Mouse (Mus musculus) embryonic facial prominence, embryonic 12.5 days (tissue): ENCODE results near the gene Cdkal1. TPM values are rescaled to one million over a fixed set of nuclear protein-coding genes. Genes with fewer than 3 reads are reported as not detected.

ENCODE experiments used
- ATAC-seq: fragments of 200-750 bp; cut with Nextera tagmentation; 2 replicates; pipeline ENCODE4 v1.8.0; 2017; ENCODE audit not compliant: insufficient number of reproducible peaks, insufficient read depth, low FRiP score, low TSS enrichment
- H3K27ac ChIP-seq: fragments of 300-500 bp; sonication (generic); 2 replicates; pipeline ENCODE4 v1.5.1; 2016; ENCODE audit warnings: mild to moderate bottlenecking
- H3K27me3 ChIP-seq: fragments of 300-500 bp; sonication (generic); 2 replicates; pipeline ENCODE4 v1.6.1; 2016; ENCODE audit warnings: mild to moderate bottlenecking, moderate library complexity
- H3K36me3 ChIP-seq: fragments of 300-500 bp; sonication (generic); 2 replicates; pipeline ENCODE4 v1.6.1; 2016; ENCODE audit warnings: mild to moderate bottlenecking
- H3K4me1 ChIP-seq: fragments of 300-500 bp; sonication (generic); 2 replicates; pipeline ENCODE4 v1.6.1; 2016
- H3K4me2 ChIP-seq: fragments of 300-500 bp; sonication (generic); replicated peaks from 2 replicates; pipeline ENCODE4 v1.6.1; 2016; ENCODE audit warnings: mild to moderate bottlenecking, moderate library complexity
- H3K4me3 ChIP-seq: fragments of 300-500 bp; sonication (generic); 2 replicates; pipeline ENCODE4 v1.5.1; 2016; ENCODE audit warnings: mild to moderate bottlenecking
- H3K9ac ChIP-seq: fragments of 300-500 bp; sonication (generic); 2 replicates; pipeline ENCODE4 v1.6.1; 2016; ENCODE audit warnings: mild to moderate bottlenecking, moderate library complexity
- H3K9me3 ChIP-seq: fragments of 300-500 bp; sonication (generic); 2 replicates; pipeline ENCODE4 v1.6.1; 2016; ENCODE audit warnings: mild to moderate bottlenecking, moderate library complexity
- WGBS: fragments of 180-500 bp; shearing (Covaris S2); methylation state at CpG from one replicate; pipeline ENCODE4 v1.1.7; 2016; 5-methylcytosine and 5-hydroxymethylcytosine counted together
- polyA plus RNA-seq: library from polyadenylated mRNA; unstranded; fragments of >200 nt; fragmentation: Nextera tagmentation; extraction: Ambion mirVana; gene quantifications from 2 replicates; pipeline ENCODE4 v1.2.1, GENCODE M21; 2016

The Cdkal1 gene
- polyA plus RNA-seq, 1 experiment from 2014 or later, result 42.7 TPM

DNA sequence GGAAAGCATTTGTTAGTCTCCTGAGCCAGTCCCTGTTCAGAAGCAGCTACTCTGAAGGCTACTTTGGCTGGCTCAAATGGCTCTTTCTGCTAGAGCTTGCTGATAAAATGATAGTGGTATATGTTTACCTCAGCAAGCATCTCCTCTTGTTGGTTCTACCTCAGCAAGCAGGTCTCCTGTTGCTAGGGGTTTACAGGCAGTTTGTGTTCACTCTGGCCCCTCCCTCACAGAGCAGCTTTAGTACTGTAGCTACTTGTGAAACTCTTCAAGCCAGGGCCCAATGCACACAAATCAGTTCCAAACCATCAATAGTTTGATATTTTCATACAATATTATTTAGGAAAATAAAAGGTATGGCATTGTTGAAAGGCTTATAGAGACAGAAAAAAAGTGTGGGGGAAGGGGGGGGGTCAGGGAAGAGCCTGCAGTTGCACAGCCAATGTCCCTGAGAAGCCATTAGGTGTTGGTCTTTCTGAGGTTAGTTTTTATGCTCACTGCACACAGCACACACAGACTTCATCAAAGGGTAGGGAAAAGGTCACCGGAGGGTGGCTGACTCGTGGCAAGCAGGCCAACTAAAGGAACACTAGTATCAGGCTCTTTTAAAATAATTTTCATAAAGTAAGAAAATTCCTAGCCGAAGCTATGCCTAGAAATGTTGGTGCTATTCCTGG lies 499.9 kb downstream of the Cdkal1 start:
- Histone ChIP-seq H3K4me2 (no peak overlapping the region), H3K4me3 (no peak overlapping the region), H3K27ac (no peak overlapping the region), H3K4me1 (peaks cover 17% of the 10 kb centered on the region; the same call in 1 of the 2 replicates), H3K36me3 (no peaks in the 10 kb centered on the region), H3K9ac (no peak overlapping the region), H3K27me3 (no peaks in the 10 kb centered on the region), H3K9me3 (no peaks in the 10 kb centered on the region)
- ATAC-seq, result no peak
- 58% methylated on average over 3 of the region's 3 CpGs for WGBS

DNA sequence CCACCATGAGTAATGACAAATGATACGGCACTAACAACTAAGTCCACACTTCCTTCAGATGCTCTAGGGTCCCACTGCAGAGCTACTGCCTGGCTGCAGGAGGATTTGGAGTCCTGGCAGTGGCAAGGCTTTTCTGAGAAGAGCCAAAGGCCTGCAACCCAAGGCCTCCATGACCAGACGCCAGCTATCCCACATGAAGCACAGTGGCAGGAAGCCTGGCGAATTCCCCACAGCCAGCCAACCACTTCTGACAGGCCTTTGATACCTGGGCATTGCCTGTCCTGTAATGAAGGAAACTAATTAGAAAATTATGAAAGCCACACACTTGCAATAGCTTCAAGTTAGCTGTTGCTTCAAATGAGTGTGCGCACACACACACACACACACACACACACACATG lies 500.5 kb downstream of the Cdkal1 start:
- 83% methylated on average over 4 of the region's 4 CpGs for WGBS
- Histone ChIP-seq H3K27ac (no peak overlapping the region), H3K27me3 (no peaks in the 10 kb centered on the region), H3K9me3 (no peaks in the 10 kb centered on the region), H3K9ac (no peak overlapping the region), H3K36me3 (no peaks in the 10 kb centered on the region), H3K4me2 (no peak overlapping the region), H3K4me1 (peaks cover 22% of the 10 kb centered on the region; the same call in 1 of the 2 replicates), H3K4me3 (no peak overlapping the region)
- ATAC-seq, result no peak

DNA sequence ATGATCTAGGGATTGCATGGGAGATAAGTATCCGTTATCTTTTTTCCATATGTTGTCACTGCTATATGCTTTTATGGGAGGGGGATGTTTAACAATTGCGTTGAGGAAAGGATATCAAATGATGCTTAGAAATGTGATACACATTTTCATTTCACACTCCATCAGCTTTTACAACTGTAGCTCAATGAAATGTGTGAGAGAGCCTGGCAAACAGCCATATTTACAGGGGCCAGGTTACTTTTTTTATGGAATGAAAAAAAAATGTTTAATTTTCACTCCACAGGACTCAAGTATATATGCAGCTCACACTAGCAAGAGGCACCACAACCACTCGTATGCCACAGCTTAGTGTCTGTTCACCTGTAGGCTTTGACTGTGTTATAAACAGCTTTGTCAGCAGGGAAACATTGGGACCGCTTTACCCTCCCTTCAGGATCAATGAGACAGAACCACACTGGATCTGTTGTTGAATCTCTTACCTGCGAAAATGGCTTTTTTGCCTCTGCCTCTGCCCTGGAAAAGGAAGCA lies 501.5 kb downstream of the Cdkal1 start:
- H3K4me1 ChIP-seq, result peaks cover 22% of the 10 kb centered on the region; the same call in 1 of the 2 replicates
- no peak overlapping the region for H3K9ac ChIP-seq
- H3K4me3 ChIP-seq, result no peak overlapping the region
- WGBS, result 80% methylated on average over 5 of the region's 5 CpGs
- no peak overlapping the region for H3K27ac ChIP-seq
- no peaks in the 10 kb centered on the region for H3K27me3 ChIP-seq
- ATAC-seq, result no peak
- no peaks in the 10 kb centered on the region for H3K36me3 ChIP-seq
- H3K4me2 ChIP-seq, result no peak overlapping the region
- H3K9me3 ChIP-seq, result no peaks in the 10 kb centered on the region

DNA sequence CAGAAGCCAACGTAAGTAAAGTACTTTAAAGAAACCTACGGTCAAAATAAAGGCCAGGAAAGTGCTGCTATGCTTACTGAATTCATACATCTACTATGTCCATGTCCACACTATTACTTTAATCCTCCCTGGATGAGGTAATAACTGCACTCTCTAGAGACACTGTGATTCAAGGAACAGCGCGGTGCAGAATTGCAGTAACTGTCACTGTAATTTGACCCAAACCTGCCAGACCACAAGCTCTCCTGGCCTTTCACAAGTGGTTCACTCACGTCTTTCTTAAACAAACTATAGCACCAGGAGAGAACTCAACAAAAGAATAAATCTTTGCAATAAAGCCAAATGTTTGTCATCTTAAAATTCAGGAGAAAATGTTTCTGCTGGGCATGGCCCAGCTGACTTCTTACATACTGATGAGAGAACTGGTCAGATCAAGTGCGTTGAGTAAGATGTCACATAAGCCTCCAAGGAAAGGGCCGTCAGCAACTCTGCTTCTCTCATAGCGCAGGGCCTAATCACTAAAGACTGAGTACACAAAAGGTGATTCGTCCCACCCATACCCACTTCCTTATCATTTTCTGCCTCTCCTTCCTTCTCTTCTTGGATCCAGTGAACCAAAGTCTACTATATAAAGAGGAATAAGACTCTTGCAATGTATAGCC lies 504.3 kb downstream of the Cdkal1 start:
- H3K27me3 ChIP-seq, result no peaks in the 10 kb centered on the region
- H3K9me3 ChIP-seq, result no peaks in the 10 kb centered on the region
- no peak overlapping the region for H3K4me2 ChIP-seq
- no peak overlapping the region for H3K4me3 ChIP-seq
- no peak overlapping the region for H3K9ac ChIP-seq
- no peak for ATAC-seq
- H3K27ac ChIP-seq, result no peak overlapping the region
- peaks cover 16% of the 10 kb centered on the region; the same call in 1 of the 2 replicates for H3K4me1 ChIP-seq
- WGBS, result 53% methylated on average over 9 of the region's 9 CpGs
- 0 out of 2 replicates have a peak, but pooled peaks cover 8% of the 10 kb centered on the region for H3K36me3 ChIP-seq

DNA sequence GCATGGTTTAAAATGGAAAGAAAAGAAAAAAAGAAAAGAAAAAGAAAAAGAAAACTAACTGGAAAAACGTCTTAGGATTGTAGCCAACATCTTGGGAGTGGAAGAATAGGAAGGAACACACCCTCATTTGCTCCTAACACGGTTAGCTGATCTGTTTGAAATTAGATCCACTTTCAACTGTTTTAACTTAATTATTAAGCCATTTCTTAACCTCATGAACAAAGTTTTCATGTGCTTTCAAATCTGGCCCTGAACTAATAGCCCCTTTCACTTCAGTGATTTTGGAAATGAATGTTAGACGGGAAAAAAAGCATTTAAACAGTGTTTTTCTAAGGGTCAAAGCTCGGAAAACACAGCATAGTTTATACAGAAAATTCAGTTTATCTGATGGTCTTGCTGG lies 505.5 kb downstream of the Cdkal1 start:
- no peak overlapping the region for H3K4me3 ChIP-seq
- no peak for ATAC-seq
- WGBS, result 45% methylated on average over 4 of the region's 4 CpGs
- no peak overlapping the region for H3K4me2 ChIP-seq
- H3K36me3 ChIP-seq, result 0 out of 2 replicates have a peak, but pooled peaks cover 8% of the 10 kb centered on the region
- H3K27ac ChIP-seq, result no peak overlapping the region
- no peaks in the 10 kb centered on the region for H3K27me3 ChIP-seq
- H3K4me1 ChIP-seq, result peaks cover 16% of the 10 kb centered on the region; the same call in 1 of the 2 replicates
- H3K9ac ChIP-seq, result no peak overlapping the region
- H3K9me3 ChIP-seq, result no peaks in the 10 kb centered on the region

DNA sequence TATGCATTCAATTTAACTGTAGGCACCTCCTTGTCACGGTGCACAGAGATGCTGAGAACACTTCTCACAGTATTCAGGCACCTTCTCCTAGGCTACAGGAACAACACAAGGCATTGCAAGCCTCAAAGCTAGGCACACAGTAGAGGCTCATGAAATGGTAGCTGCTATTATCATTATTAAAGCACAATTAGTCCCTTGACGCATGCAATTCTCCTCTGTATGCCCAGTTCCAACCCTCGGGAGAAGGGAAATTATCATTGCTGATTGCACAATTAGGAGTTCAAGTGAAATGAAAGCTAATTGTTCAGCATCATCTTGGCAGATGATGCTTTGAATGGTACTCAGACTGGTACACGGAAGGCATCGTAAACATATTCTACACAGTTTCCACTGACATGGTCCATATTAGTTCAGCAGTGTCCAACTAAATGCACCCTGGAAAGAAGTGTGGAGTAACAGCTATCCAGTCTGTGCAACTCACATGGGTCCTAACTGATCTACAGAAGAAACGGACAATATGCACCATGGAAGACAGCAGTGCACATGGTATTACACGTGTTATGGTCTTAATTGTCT lies 506.0 kb downstream of the Cdkal1 start:
- H3K9ac ChIP-seq, result no peak overlapping the region
- H3K4me2 ChIP-seq, result no peak overlapping the region
- WGBS, result 76% methylated on average over 7 of the region's 7 CpGs
- H3K9me3 ChIP-seq, result no peaks in the 10 kb centered on the region
- H3K4me3 ChIP-seq, result no peak overlapping the region
- H3K4me1 ChIP-seq, result peaks cover 16% of the 10 kb centered on the region; the same call in 1 of the 2 replicates
- H3K36me3 ChIP-seq, result 0 out of 2 replicates have a peak, but pooled peaks cover 8% of the 10 kb centered on the region
- no peaks in the 10 kb centered on the region for H3K27me3 ChIP-seq
- no peak overlapping the region for H3K27ac ChIP-seq
- no peak for ATAC-seq

DNA sequence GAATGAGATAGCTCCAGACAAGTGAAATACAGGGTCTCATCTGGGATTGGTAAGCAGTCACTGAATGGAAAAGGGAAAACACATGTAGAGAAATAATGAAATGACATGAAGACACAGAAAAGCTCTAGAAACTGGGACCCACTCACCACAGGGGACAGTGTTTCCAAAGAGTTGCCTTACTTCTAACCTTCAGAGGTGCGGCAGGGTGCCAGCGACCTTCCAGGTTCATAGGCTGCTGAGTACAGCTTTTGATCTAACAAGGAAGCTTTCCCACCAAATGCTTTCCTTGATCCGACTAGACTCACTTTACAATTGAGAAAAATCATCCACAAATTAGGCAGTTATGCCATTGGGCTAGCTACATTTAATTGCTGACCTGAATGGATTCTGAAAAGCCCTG lies 507.1 kb downstream of the Cdkal1 start:
- Histone ChIP-seq H3K27me3 (no peaks in the 10 kb centered on the region), H3K27ac (no peak overlapping the region), H3K36me3 (0 out of 2 replicates have a peak, but pooled peaks cover 8% of the 10 kb centered on the region), H3K4me2 (no peak overlapping the region), H3K9me3 (no peaks in the 10 kb centered on the region), H3K4me3 (no peak overlapping the region), H3K9ac (no peak overlapping the region), H3K4me1 (peaks cover 16% of the 10 kb centered on the region; the same call in 1 of the 2 replicates)
- ATAC-seq, result no peak
- WGBS, result 88% methylated on average over 3 of the region's 3 CpGs

DNA sequence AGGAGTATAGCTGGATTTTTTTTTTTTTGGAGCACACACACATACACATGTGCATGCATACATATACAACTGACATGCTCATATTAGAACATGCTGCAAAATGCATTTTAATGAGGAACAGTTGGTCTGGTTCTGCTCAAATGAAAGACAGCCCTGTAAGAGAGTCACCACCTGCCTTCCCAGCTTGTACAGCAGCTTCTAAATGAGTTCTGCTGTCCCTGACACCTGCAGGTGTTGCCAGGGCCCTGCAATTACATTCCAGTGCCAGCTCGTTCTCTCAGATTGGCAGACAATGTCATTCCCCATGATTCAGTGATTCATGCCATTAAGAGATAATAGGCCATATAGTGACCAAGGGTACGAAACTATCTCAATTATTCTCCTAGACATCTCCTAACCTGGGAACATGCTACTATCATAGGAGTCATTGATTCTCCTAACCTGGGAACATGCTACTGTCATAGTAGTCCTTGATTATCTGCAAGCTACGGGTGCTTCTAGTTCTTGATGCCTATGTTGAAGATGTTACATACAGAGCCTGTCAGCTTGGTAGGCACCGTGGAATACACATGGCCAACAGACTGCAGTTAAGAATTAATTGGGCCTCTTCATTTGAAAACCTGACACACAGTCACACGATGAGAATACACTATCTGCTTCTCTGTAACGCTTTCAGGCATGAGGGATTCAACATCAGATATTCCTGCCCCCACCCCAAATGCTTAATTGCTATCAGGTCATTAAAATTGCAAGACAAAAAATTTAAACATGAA lies 522.6 kb downstream of the Cdkal1 start:
- H3K4me1 ChIP-seq, result no peaks in the 10 kb centered on the region
- no peak for ATAC-seq
- H3K36me3 ChIP-seq, result no peaks in the 10 kb centered on the region; the same call in 1 of the 2 replicates
- H3K9ac ChIP-seq, result no peak overlapping the region
- H3K4me3 ChIP-seq, result no peak overlapping the region
- 85% methylated on average over 6 of the region's 6 CpGs for WGBS
- no peaks in the 10 kb centered on the region for H3K9me3 ChIP-seq
- no peak overlapping the region for H3K4me2 ChIP-seq
- H3K27ac ChIP-seq, result no peak overlapping the region
- no peaks in the 10 kb centered on the region for H3K27me3 ChIP-seq

DNA sequence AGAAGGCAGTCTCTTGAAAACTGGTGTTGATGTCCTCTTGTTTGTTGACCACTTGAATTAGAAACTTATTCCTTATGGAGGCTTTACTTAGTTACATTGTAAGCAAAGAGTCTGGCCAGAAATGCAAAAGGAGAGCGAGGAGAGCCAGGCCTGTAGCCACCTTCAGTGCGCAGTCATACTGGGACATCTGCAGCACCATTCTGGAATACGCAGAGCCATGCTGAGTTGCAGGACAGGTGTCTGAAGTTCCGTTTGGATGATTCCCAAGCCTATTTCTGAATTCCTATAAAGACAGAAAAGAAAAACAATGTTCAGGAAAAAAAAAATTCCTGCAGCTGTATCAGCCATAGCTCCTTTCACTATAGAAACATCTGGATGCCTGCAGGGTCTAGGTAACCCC lies 529.5 kb downstream of the Cdkal1 start:
- Histone ChIP-seq H3K9ac (no peak overlapping the region), H3K9me3 (no peaks in the 10 kb centered on the region), H3K4me2 (no peak overlapping the region), H3K4me3 (no peak overlapping the region), H3K4me1 (no peaks in the 10 kb centered on the region), H3K36me3 (no peaks in the 10 kb centered on the region), H3K27ac (no peak overlapping the region), H3K27me3 (no peaks in the 10 kb centered on the region)
- 82% methylated on average over 4 of the region's 4 CpGs for WGBS
- no peak for ATAC-seq

DNA sequence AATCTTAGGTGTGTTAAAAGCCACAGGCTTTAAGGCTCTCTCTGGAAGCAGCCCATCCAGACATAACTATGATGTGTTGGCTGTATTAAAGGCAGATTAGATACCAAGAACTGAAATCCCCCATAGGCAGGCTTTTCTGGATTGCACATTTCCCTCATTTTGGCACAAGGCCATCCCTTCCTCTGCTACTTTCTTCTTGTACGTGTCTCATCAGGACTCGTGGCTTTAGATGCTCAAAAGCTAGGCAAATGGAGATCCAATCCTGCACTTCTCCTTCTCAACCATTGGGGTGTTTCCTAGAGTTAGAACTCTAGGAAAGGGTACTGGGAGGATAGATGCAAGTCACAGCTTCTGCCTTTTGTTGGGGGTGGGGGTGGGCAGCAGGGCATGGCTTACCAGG lies 535.1 kb downstream of the Cdkal1 start:
- Histone ChIP-seq H3K36me3 (no peaks in the 10 kb centered on the region), H3K9ac (no peak overlapping the region), H3K27me3 (no peaks in the 10 kb centered on the region), H3K4me3 (no peak overlapping the region), H3K27ac (no peak overlapping the region), H3K4me2 (no peak overlapping the region), H3K9me3 (no peaks in the 10 kb centered on the region), H3K4me1 (peaks cover 4% of the 10 kb centered on the region; the same call in 1 of the 2 replicates)
- 70% methylated on average over 2 of the region's 2 CpGs for WGBS
- ATAC-seq, result no peak

DNA sequence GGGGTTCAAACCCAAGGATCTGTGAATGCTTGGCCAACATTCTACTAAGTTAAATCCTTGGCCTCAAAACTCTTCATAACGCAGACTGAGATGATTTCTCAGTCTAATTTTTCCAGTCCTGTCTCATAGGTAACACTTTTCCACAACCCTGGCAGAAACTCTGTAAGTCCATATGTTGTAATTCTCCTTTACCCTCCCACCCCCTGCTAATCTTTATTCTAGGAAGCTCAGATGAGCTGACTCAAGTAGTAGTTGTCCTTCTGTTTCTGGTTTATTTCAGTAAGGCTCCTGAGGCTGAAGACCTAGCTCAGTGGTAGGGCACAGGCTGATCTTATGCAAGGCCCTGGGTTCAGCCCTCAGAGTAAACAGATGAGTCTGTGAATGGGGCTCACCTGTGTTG lies 537.8 kb downstream of the Cdkal1 start:
- 97% methylated on average over 1 of the region's 1 CpGs for WGBS
- Histone ChIP-seq H3K27ac (no peak overlapping the region), H3K4me1 (peaks cover 12% of the 10 kb centered on the region; the same call in 1 of the 2 replicates), H3K9ac (no peak overlapping the region), H3K36me3 (no peaks in the 10 kb centered on the region), H3K4me3 (no peak overlapping the region), H3K27me3 (no peaks in the 10 kb centered on the region), H3K9me3 (no peaks in the 10 kb centered on the region), H3K4me2 (no peak overlapping the region)
- no peak for ATAC-seq
